Mouse (Mus musculus): ENCODE measurements around the gene Ifrd1. TPM values are rescaled to one million over a fixed set of nuclear protein-coding genes. Genes with fewer than 3 reads are reported as not detected.
A peak's percentile ranks its signal among the peaks of the same experiment; 100 is the strongest.

The Ifrd1 gene
- polyA plus RNA-seq, 1 experiment: 50.8 TPM

- DNase-seq (ENCODE audit: extremely low spot score in 1 of 2, low spot score in 1 of 2): no peak
Measured at GRCm38 (mm10) chr12:40244926-40245325, 3.4 kb downstream of the Ifrd1 start.

GRCm38 (mm10) chr12:40243821-40244221 lies 4.5 kb downstream of the Ifrd1 start:
- no peak for DNase-seq (ENCODE audit: extremely low spot score in 1 of 2, low spot score in 1 of 2)

- no peak for DNase-seq (ENCODE audit: extremely low spot score in 1 of 2, low spot score in 1 of 2)
Measured at GRCm38 (mm10) chr12:40243241-40243640, 5.1 kb downstream of the Ifrd1 start.

- no peak for DNase-seq (ENCODE audit: extremely low spot score in 1 of 2, low spot score in 1 of 2)
Measured at GRCm38 (mm10) chr12:40239161-40239560, 9.1 kb downstream of the Ifrd1 start.

GRCm38 (mm10) chr12:40232231-40232630 lies 16.1 kb downstream of the Ifrd1 start:
- DNase-seq (ENCODE audit: extremely low spot score in 1 of 2, low spot score in 1 of 2): no peak

GRCm38 (mm10) chr12:40231632-40232031 lies 16.7 kb downstream of the Ifrd1 start:
- peak; percentile 53 to 67 for DNase-seq (ENCODE audit: extremely low spot score in 1 of 2, low spot score in 1 of 2)

- no peak for DNase-seq (ENCODE audit: extremely low spot score in 1 of 2, low spot score in 1 of 2)
Measured at GRCm38 (mm10) chr12:40224171-40224880, 24.0 kb downstream of the Ifrd1 start.

GRCm38 (mm10) chr12:40223676-40224075 lies 24.6 kb downstream of the Ifrd1 start:
- DNase-seq (ENCODE audit: extremely low spot score in 1 of 2, low spot score in 1 of 2): no peak

- peak; percentile 99 to 100 for DNase-seq (ENCODE audit: extremely low spot score in 1 of 2, low spot score in 1 of 2)
Measured at GRCm38 (mm10) chr12:40223082-40223619, 25.2 kb downstream of the Ifrd1 start.

- DNase-seq (ENCODE audit: extremely low spot score in 1 of 2, low spot score in 1 of 2): peak; percentile 95
Measured at GRCm38 (mm10) chr12:40222251-40223081, 25.8 kb downstream of the Ifrd1 start.

GRCm38 (mm10) chr12:40221611-40222010 lies 26.7 kb downstream of the Ifrd1 start:
- DNase-seq (ENCODE audit: extremely low spot score in 1 of 2, low spot score in 1 of 2): no peak

- no peak for DNase-seq (ENCODE audit: extremely low spot score in 1 of 2, low spot score in 1 of 2)
Measured at GRCm38 (mm10) chr12:40220896-40221295, 27.4 kb downstream of the Ifrd1 start.

GRCm38 (mm10) chr12:40220001-40220570 lies 28.2 kb downstream of the Ifrd1 start:
- no peak for DNase-seq (ENCODE audit: extremely low spot score in 1 of 2, low spot score in 1 of 2)

- no peak for DNase-seq (ENCODE audit: extremely low spot score in 1 of 2, low spot score in 1 of 2)
Measured at GRCm38 (mm10) chr12:40218430-40218945, 29.8 kb downstream of the Ifrd1 start.

- no peak for DNase-seq (ENCODE audit: extremely low spot score in 1 of 2, low spot score in 1 of 2)
Measured at GRCm38 (mm10) chr12:40217776-40218175, 30.5 kb downstream of the Ifrd1 start.

GRCm38 (mm10) chr12:40214888-40215876 lies 33.1 kb downstream of the Ifrd1 start:
- no peak for DNase-seq (ENCODE audit: extremely low spot score in 1 of 2, low spot score in 1 of 2)

- no peak for DNase-seq (ENCODE audit: extremely low spot score in 1 of 2, low spot score in 1 of 2)
Measured at GRCm38 (mm10) chr12:40209049-40209448, 39.3 kb downstream of the Ifrd1 start.

GRCm38 (mm10) chr12:40207909-40208308 lies 40.4 kb downstream of the Ifrd1 start:
- no peak for DNase-seq (ENCODE audit: extremely low spot score in 1 of 2, low spot score in 1 of 2)

- no peak for DNase-seq (ENCODE audit: extremely low spot score in 1 of 2, low spot score in 1 of 2)
Measured at GRCm38 (mm10) chr12:40202161-40203035, 45.9 kb downstream of the Ifrd1 start.
